Comparison of ENCODE assay signal across 26 mouse cellular contexts in genomic region chr17:15679966-15680630, GRCm38 (mm10). TPM values are rescaled to one million over a fixed set of nuclear protein-coding genes. Genes with fewer than 3 reads are reported as not detected.
A peak's percentile ranks its signal among the peaks of the same experiment; 100 is the strongest.
DNase-seq lines count a peak whose midpoint lies in the region; ATAC-seq and TF ChIP-seq lines count a peak whose summit lies in the region.
"Had no signal": no experiment of that assay in that cellular context is flagged by ENCODE, and none has a peak within 500 bp of the region (broad histone marks: within the 10 kb centered on the region; RNA-seq: fewer than 3 reads in every experiment).

No protein-coding gene starts in this region.

- H3K27ac ChIP-seq in ES-Bruce4 (ENCODE audit: insufficient read depth, low read length) = no peak overlapping the region
- H3K27ac ChIP-seq in MEL (ENCODE audit: control insufficient read depth, low read depth, low read length) = no peak overlapping the region
- H3K27ac ChIP-seq in liver, embryonic 11.5 days (ENCODE audit: low read depth, low read length) = no peak overlapping the region
- H3K27ac ChIP-seq: embryonic facial prominence, embryonic 10.5 days; embryonic facial prominence, embryonic 13.5 days; forebrain, embryonic 12.5 days; forebrain, embryonic 15.5 days; heart, adult 2 months; heart, embryonic 10.5 days; heart, embryonic 13.5 days; hindbrain, embryonic 12.5 days; hindbrain, embryonic 15.5 days had no signal

- H3K36me3 ChIP-seq in ES-Bruce4 (ENCODE audit: control insufficient read depth, insufficient read depth, low read length, poor library complexity, severe bottlenecking) (no peaks in the 10 kb centered on the region), MEL (ENCODE audit: control insufficient read depth in 1 of 2, insufficient read depth in 2 of 2, low read length in 2 of 2) (no peaks in the 10 kb centered on the region)
- no peaks in the 10 kb centered on the region for H3K36me3 ChIP-seq in liver, embryonic 11.5 days (ENCODE audit: control insufficient read depth, insufficient read depth, low read length)
- H3K36me3 ChIP-seq: embryonic facial prominence, embryonic 10.5 days; embryonic facial prominence, embryonic 13.5 days; forebrain, embryonic 12.5 days; forebrain, embryonic 15.5 days; heart, embryonic 10.5 days; heart, embryonic 13.5 days; hindbrain, embryonic 12.5 days; hindbrain, embryonic 15.5 days had no signal

- no peak overlapping the region for H3K4me2 ChIP-seq in liver, embryonic 11.5 days
- H3K4me2 ChIP-seq: embryonic facial prominence, embryonic 13.5 days; forebrain, embryonic 12.5 days; forebrain, embryonic 15.5 days; heart, embryonic 13.5 days; hindbrain, embryonic 12.5 days; hindbrain, embryonic 15.5 days had no signal

- no peaks in the 10 kb centered on the region for H3K79me2 ChIP-seq in MEL (ENCODE audit: control insufficient read depth, insufficient read depth, low read length, poor library complexity)

- H3K4me1 ChIP-seq in ES-Bruce4 (ENCODE audit: control insufficient read depth, insufficient read depth, low read length) = peaks cover 2% of the 10 kb centered on the region
- H3K4me1 ChIP-seq in MEL (ENCODE audit: control insufficient read depth in 1 of 2, insufficient read depth in 2 of 2, low read length in 2 of 2) = no peaks in the 10 kb centered on the region; a peak in 1 of 4 replicates
- no peaks in the 10 kb centered on the region for H3K4me1 ChIP-seq in liver, embryonic 11.5 days (replicated peaks; ENCODE audit: control insufficient read depth, insufficient read depth, low read length)
- H3K4me1 ChIP-seq: embryonic facial prominence, embryonic 13.5 days; forebrain, embryonic 15.5 days; heart, embryonic 10.5 days; heart, embryonic 13.5 days; hindbrain, embryonic 15.5 days had no signal

- TF ChIP-seq CTCF in ES-Bruce4 (IDR thresholded peaks at IDR 0.05; ENCODE audit: low read depth, low read length) (no peak), MEL (IDR thresholded peaks at IDR 0.05 in 2 of 3, conservative IDR thresholded peaks at IDR 0.05 in 1 of 3; ENCODE audit: control insufficient read depth in 1 of 3, insufficient read depth in 1 of 3, low read depth in 2 of 3, low read length in 3 of 3, poor library complexity in 1 of 3, severe bottlenecking in 1 of 3) (no peak)

- TF ChIP-seq POLR2A in ES-Bruce4 (IDR thresholded peaks at IDR 0.05; ENCODE audit: insufficient read depth, low read length) (no peak), MEL (IDR thresholded peaks at IDR 0.05; ENCODE audit: control insufficient read depth in 1 of 2, insufficient read depth in 1 of 2, low read depth in 1 of 2, low read length in 2 of 2, poor library complexity in 1 of 2) (no peak)

- no peak for TF ChIP-seq RAD21 in MEL (IDR thresholded peaks at IDR 0.05; ENCODE audit: low read depth, low read length)

- ATAC-seq in liver, embryonic 11.5 days (replicated peaks; ENCODE audit: low FRiP score) = no peak
- ATAC-seq: forebrain, embryonic 15.5 days had no signal

- H3K27me3 ChIP-seq in ES-Bruce4 (ENCODE audit: control insufficient read depth, insufficient read depth, low read length, poor library complexity, severe bottlenecking) (peaks cover 1% of the 10 kb centered on the region; the same call in 1 of the 2 replicates), MEL (ENCODE audit: control insufficient read depth in 1 of 2, insufficient read depth in 2 of 2, low read length in 2 of 2) (no peaks in the 10 kb centered on the region)
- no peaks in the 10 kb centered on the region for H3K27me3 ChIP-seq in liver, embryonic 11.5 days (replicated peaks; ENCODE audit: control insufficient read depth, insufficient read depth, low read length)
- H3K27me3 ChIP-seq: embryonic facial prominence, embryonic 13.5 days; forebrain, embryonic 12.5 days; forebrain, embryonic 15.5 days; heart, embryonic 13.5 days; hindbrain, embryonic 12.5 days; hindbrain, embryonic 15.5 days had no signal

- H3K9me3 ChIP-seq in ES-Bruce4 (replicated peaks; ENCODE audit: control insufficient read depth, insufficient read depth, low read length, poor library complexity, severe bottlenecking) (no peaks in the 10 kb centered on the region), MEL (replicated peaks; ENCODE audit: insufficient read depth, low read length) (no peaks in the 10 kb centered on the region)
- H3K9me3 ChIP-seq in liver, embryonic 11.5 days (ENCODE audit: control insufficient read depth, low read length) = no peaks in the 10 kb centered on the region
- H3K9me3 ChIP-seq: embryonic facial prominence, embryonic 10.5 days; embryonic facial prominence, embryonic 13.5 days; forebrain, embryonic 12.5 days; forebrain, embryonic 15.5 days; heart, embryonic 10.5 days; heart, embryonic 13.5 days; hindbrain, embryonic 12.5 days; hindbrain, embryonic 15.5 days had no signal

- H3K9ac ChIP-seq in ES-Bruce4 (ENCODE audit: low read depth, poor library complexity, severe bottlenecking) (no peak overlapping the region), MEL (ENCODE audit: control insufficient read depth, low read depth, low read length, poor library complexity, severe bottlenecking) (no peak overlapping the region)
- no peak overlapping the region for H3K9ac ChIP-seq in liver, embryonic 11.5 days (ENCODE audit: low read depth, low read length)
- H3K9ac ChIP-seq: embryonic facial prominence, embryonic 13.5 days; forebrain, embryonic 12.5 days; forebrain, embryonic 15.5 days; heart, embryonic 13.5 days; hindbrain, embryonic 12.5 days; hindbrain, embryonic 15.5 days had no signal

- peak; percentile 59 for DNase-seq in testis, postnatal 14 days (ENCODE audit: low spot score)
- no peak for DNase-seq in testis, postnatal 10 days (ENCODE audit: low spot score)
- no peak for DNase-seq in MEL (ENCODE audit: low read depth, low spot score)
- DNase-seq in right cerebral cortex, adult 2 months (ENCODE audit: low spot score in 2 of 2) = no peak
- no peak for DNase-seq in liver, embryonic 11.5 days (ENCODE audit: low spot score)
- no peak for DNase-seq in spleen, postnatal 36 days (ENCODE audit: low spot score in 2 of 2)
- DNase-seq: adrenal gland, adult 2 months; adrenal gland, postnatal 14 days; B cell, adult 2 months; cerebellum, adult 11 months; cerebellum, adult 2 months; cerebellum, adult 9-11 months; cerebellum, postnatal 25 days; embryo, embryonic 11 days; gastrocnemius, postnatal 36 days; heart, adult 2 months had no signal

- no peak overlapping the region for H3K4me3 ChIP-seq in ES-Bruce4 (ENCODE audit: low read depth, low read length)
- no peak overlapping the region for H3K4me3 ChIP-seq in MEL (ENCODE audit: control insufficient read depth in 1 of 2, insufficient read depth in 1 of 2, low read depth in 2 of 2, low read length in 2 of 2)
- H3K4me3 ChIP-seq in liver, embryonic 11.5 days (ENCODE audit: low read depth, low read length) = no peak overlapping the region
- H3K4me3 ChIP-seq: embryonic facial prominence, embryonic 10.5 days; embryonic facial prominence, embryonic 13.5 days; erythroblast, embryonic 14.5 days; forebrain, embryonic 12.5 days; forebrain, embryonic 15.5 days; heart, adult 2 months; heart, embryonic 10.5 days; heart, embryonic 13.5 days; hindbrain, embryonic 12.5 days; hindbrain, embryonic 15.5 days had no signal

- WGBS in liver, embryonic 11.5 days = 85% methylated on average over 9 of the region's 9 CpGs

- TF ChIP-seq EP300 in ES-Bruce4 (IDR thresholded peaks at IDR 0.05; ENCODE audit: insufficient read depth, low read depth, low read length) = 0 out of 2 replicates have a peak, but pooled peaks have one; percentile 18
- TF ChIP-seq EP300 in MEL (IDR thresholded peaks at IDR 0.05; ENCODE audit: low read depth in 1 of 2, low read length in 2 of 2) = no peak

TF ChIP-seq in MEL, 35 proteins besides CTCF, POLR2A, EP300 and RAD21:
- TF ChIP-seq GABPA (IDR thresholded peaks at IDR 0.05; ENCODE audit: low read depth, low read length) (no peak), ZMIZ1 (IDR thresholded peaks at IDR 0.05; ENCODE audit: low read depth, low read length) (no peak), ETS1 (IDR thresholded peaks at IDR 0.05; ENCODE audit: low read depth, low read length) (no peak), MAFK (IDR thresholded peaks at IDR 0.05; ENCODE audit: borderline replicate concordance, low read depth, low read length) (peak; percentile 60; the same call in 1 of the 2 replicates), BHLHE40 (IDR thresholded peaks at IDR 0.05; ENCODE audit: borderline replicate concordance, low read depth, low read length) (no peak)

RNA-seq across cellular contexts. Expression of gene Chd1, which starts 24.7 kb away (rescaled TPM):
- polyA plus RNA-seq in ES-Bruce4 (2011; ENCODE audit: insufficient read depth, insufficient read length, low read depth, missing spikeins) (92.2 and 93.7 TPM in 2 replicates), MEL (2012; ENCODE audit: insufficient read depth in 1 of 2, insufficient read length in 2 of 2, low read depth in 1 of 2, low replicate concordance in 2 of 2, missing spikeins in 1 of 2) (100 to 1,000 TPM in 1 of 2 experiments, 10 to 100 TPM in 1; 48.8 to 164 TPM)
- 31.1 and 32.5 TPM in 2 replicates for total RNA-seq in MEL (2012; rRNA removed)
- 24.4 and 26.7 TPM in 2 replicates for polyA plus RNA-seq in liver, embryonic 11.5 days (2014; fragmentation: Nextera tagmentation; extraction: Ambion mirVana)
